Mouse (Mus musculus): ENCODE data around the gene Rad51ap2. TPM values are rescaled to one million over a fixed set of nuclear protein-coding genes. Genes with fewer than 3 reads are reported as not detected.

Rad51ap2 gene
- 0.16 and 0.42 TPM in 2 replicates for polyA plus RNA-seq (2014; fragmentation: Nextera tagmentation; extraction: Ambion mirVana)

DNA sequence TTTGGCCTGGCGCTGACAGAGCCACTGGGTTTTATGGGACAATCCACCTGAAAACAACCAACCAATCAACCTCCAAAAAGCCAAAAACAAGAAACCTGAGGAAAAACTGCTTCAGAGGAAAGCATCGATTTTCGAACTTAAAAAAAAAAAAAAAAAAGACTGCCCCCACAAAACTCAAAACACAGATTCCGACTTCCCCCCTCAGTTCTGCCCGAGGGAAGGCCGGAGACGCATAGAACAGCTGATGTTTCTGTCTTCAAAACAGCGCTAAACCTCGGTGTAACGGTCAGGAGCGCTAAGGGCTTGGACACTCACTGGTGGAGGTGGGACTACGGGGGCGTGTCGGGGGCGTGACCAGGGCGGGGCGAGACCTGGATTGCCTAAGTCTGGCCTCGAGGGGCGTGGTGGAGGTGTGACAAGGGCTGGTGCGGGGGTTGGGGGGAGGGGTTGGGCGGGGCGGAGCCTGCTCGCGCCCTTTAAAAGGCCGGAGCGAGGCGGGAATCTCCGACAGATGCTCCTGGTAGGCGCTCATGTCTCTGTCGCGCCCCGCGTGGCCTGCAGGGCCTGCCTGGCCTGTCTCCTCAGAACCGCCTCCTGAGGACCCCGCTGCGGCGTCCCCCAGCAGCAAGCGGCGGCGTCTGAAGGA is at the start of gene Rad51ap2:
TSS of gene Rad51ap2 (plus strand) at position 531 of the 646 bp plus-strand sequence.
- H3K9ac ChIP-seq (ENCODE audit: low read length) = peak within 1 kb of the TSS; percentile 65
- H3K4me1 ChIP-seq (ENCODE audit: control insufficient read depth in 2 of 2, insufficient read depth in 2 of 2, low read length in 2 of 2) = peaks cover 0 to 3% of the 10 kb centered on the region in 2 experiments; a peak in 1 of 4 replicates
- 1% methylated on average over 36 of the region's 40 CpGs for WGBS
- H3K4me2 ChIP-seq (ENCODE audit: low read length) = peak within 1 kb of the TSS; percentile 97
- H3K4me3 ChIP-seq (ENCODE audit: control insufficient read depth in 1 of 2, insufficient read depth in 1 of 2, low read depth in 1 of 2, low read length in 2 of 2) = peak within 1 kb of the TSS; percentile 50 to 51
- no peak within 1 kb of the TSS for H3K27ac ChIP-seq (replicated peaks in 1 of 2; ENCODE audit: control insufficient read depth in 1 of 2, insufficient read depth in 1 of 2, low read depth in 2 of 2, low read length in 2 of 2)
- peak; percentile 100 for ATAC-seq (ENCODE audit: insufficient number of reproducible peaks, insufficient read depth, low FRiP score, low read depth)
- no peaks in the 10 kb centered on the region for H3K9me3 ChIP-seq (ENCODE audit: control insufficient read depth, low read length)
- no peaks in the 10 kb centered on the region for H3K36me3 ChIP-seq (ENCODE audit: control insufficient read depth, insufficient read depth, low read length)
- no peaks in the 10 kb centered on the region for H3K27me3 ChIP-seq (ENCODE audit: control insufficient read depth, insufficient read depth, low read length)

DNA sequence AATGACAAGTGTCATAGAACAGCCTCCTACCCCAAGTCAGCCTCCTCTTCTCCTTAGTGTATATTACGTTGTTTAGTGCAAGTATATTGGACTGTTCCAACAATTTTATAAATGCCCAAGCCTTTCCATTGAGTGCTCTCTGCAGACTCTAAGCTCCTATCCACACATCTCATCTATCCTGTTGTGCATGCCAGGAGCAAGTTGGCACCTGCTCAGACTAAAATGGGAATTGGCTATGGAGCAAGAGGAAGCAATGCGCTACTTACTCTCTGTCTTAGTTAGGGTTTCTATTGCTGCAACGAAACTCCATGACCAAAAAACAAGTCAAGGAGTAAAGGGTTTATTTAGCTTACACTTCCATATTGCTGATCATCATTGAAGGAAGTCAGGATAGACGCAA is 48.2 kb upstream of the Rad51ap2 start:
- H3K9ac ChIP-seq (ENCODE audit: low read length) = no peak overlapping the region
- no peak overlapping the region for H3K4me3 ChIP-seq (ENCODE audit: control insufficient read depth in 1 of 2, insufficient read depth in 1 of 2, low read depth in 1 of 2, low read length in 2 of 2)
- H3K9me3 ChIP-seq (ENCODE audit: control insufficient read depth, low read length) = no peaks in the 10 kb centered on the region
- no peak for ATAC-seq (ENCODE audit: insufficient number of reproducible peaks, insufficient read depth, low FRiP score, low read depth)
- no peaks in the 10 kb centered on the region for H3K4me1 ChIP-seq (ENCODE audit: control insufficient read depth in 2 of 2, insufficient read depth in 2 of 2, low read length in 2 of 2)
- H3K27me3 ChIP-seq (ENCODE audit: control insufficient read depth, insufficient read depth, low read length) = no peaks in the 10 kb centered on the region
- no peak overlapping the region for H3K27ac ChIP-seq (replicated peaks in 1 of 2; ENCODE audit: control insufficient read depth in 1 of 2, insufficient read depth in 1 of 2, low read depth in 2 of 2, low read length in 2 of 2)
- H3K36me3 ChIP-seq (ENCODE audit: control insufficient read depth, insufficient read depth, low read length) = no peaks in the 10 kb centered on the region
- 85% methylated on average over 4 of the region's 4 CpGs for WGBS
- H3K4me2 ChIP-seq (ENCODE audit: low read length) = no peak overlapping the region

DNA sequence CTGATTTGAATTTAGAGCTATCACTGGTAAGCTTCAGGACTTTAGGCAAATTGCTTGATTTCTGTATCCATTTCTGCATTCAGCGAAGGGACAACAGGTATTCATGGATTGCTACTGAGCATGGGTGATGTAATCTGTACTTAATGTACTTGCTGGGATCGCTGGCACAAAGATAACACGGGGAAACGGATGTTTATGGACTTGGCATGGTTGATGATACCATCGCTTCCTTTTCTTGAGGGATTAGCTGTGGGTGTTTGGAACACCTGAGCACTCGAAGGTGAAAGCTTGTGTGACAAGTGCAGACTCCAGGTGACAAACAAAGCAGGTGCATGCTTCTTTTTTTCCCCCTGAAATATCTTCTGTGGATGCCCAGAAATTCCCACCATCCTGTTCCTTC is 37.8 kb upstream of the Rad51ap2 start:
- H3K4me3 ChIP-seq (ENCODE audit: control insufficient read depth in 1 of 2, insufficient read depth in 1 of 2, low read depth in 1 of 2, low read length in 2 of 2) = no peak overlapping the region
- H3K27ac ChIP-seq (replicated peaks in 1 of 2; ENCODE audit: control insufficient read depth in 1 of 2, insufficient read depth in 1 of 2, low read depth in 2 of 2, low read length in 2 of 2) = no peak overlapping the region
- no peaks in the 10 kb centered on the region for H3K36me3 ChIP-seq (ENCODE audit: control insufficient read depth, insufficient read depth, low read length)
- no peak for ATAC-seq (ENCODE audit: insufficient number of reproducible peaks, insufficient read depth, low FRiP score, low read depth)
- no peaks in the 10 kb centered on the region for H3K27me3 ChIP-seq (ENCODE audit: control insufficient read depth, insufficient read depth, low read length)
- 73% methylated on average over 6 of the region's 6 CpGs for WGBS
- no peak overlapping the region for H3K9ac ChIP-seq (ENCODE audit: low read length)
- no peak overlapping the region for H3K4me2 ChIP-seq (ENCODE audit: low read length)
- no peaks in the 10 kb centered on the region for H3K9me3 ChIP-seq (ENCODE audit: control insufficient read depth, low read length)
- H3K4me1 ChIP-seq (ENCODE audit: control insufficient read depth in 2 of 2, insufficient read depth in 2 of 2, low read length in 2 of 2) = no peaks in the 10 kb centered on the region

DNA sequence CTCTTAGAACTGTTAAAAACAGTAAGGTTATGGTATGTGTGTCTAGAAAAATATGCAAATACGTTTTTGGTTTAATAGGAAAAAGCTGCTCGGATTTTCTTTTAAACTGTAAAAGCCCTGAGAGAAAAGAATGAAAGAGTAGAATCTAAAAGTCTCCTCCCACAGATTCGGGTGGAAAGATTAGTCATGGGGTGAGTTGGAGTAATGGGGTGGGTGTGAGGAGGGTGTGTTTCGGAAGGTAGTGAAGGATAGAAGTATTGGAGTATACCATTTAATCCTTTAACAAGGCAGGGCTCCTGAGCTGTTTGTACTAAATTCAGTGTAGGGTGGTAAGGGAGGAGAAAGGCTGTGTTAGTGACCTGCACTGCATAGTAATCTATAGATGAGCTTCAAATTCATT is 28.5 kb upstream of the Rad51ap2 start:
- WGBS = 66% methylated on average over 4 of the region's 4 CpGs
- H3K9me3 ChIP-seq (ENCODE audit: control insufficient read depth, low read length) = no peaks in the 10 kb centered on the region
- H3K27me3 ChIP-seq (ENCODE audit: control insufficient read depth, insufficient read depth, low read length) = no peaks in the 10 kb centered on the region
- no peak for ATAC-seq (ENCODE audit: insufficient number of reproducible peaks, insufficient read depth, low FRiP score, low read depth)
- H3K27ac ChIP-seq (replicated peaks in 1 of 2; ENCODE audit: control insufficient read depth in 1 of 2, insufficient read depth in 1 of 2, low read depth in 2 of 2, low read length in 2 of 2) = no peak overlapping the region
- no peaks in the 10 kb centered on the region for H3K4me1 ChIP-seq (ENCODE audit: control insufficient read depth in 2 of 2, insufficient read depth in 2 of 2, low read length in 2 of 2)
- no peak overlapping the region for H3K4me3 ChIP-seq (ENCODE audit: control insufficient read depth in 1 of 2, insufficient read depth in 1 of 2, low read depth in 1 of 2, low read length in 2 of 2)
- no peak overlapping the region for H3K4me2 ChIP-seq (ENCODE audit: low read length)
- no peaks in the 10 kb centered on the region for H3K36me3 ChIP-seq (ENCODE audit: control insufficient read depth, insufficient read depth, low read length)
- no peak overlapping the region for H3K9ac ChIP-seq (ENCODE audit: low read length)

DNA sequence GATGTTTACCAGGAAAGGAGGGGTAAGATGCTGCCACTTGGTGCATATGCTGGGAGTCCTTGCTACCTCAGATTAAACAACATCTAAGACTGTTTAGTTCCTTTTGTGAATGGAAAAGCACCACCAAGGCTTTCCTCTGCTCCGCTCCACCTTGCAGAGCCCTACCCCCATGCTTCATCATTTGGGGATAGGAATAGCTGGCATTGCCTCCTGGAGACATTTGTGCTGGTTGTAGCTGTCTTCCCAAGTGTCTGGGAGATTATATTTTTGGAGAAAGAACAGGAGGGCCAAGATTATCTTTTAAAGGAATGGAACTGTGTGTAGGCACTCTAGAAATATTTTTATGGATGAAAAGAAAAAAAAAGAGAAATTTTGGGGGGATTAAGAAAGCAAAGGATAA is 22.8 kb upstream of the Rad51ap2 start:
- Histone ChIP-seq H3K4me3 (ENCODE audit: control insufficient read depth in 1 of 2, insufficient read depth in 1 of 2, low read depth in 1 of 2, low read length in 2 of 2) (no peak overlapping the region), H3K36me3 (ENCODE audit: control insufficient read depth, insufficient read depth, low read length) (no peaks in the 10 kb centered on the region), H3K27ac (replicated peaks in 1 of 2; ENCODE audit: control insufficient read depth in 1 of 2, insufficient read depth in 1 of 2, low read depth in 2 of 2, low read length in 2 of 2) (no peak overlapping the region), H3K4me1 (ENCODE audit: control insufficient read depth in 2 of 2, insufficient read depth in 2 of 2, low read length in 2 of 2) (peaks cover 4 to 12% of the 10 kb centered on the region in 2 experiments; a peak in 2 of 4 replicates), H3K9me3 (ENCODE audit: control insufficient read depth, low read length) (no peaks in the 10 kb centered on the region), H3K9ac (ENCODE audit: low read length) (no peak overlapping the region), H3K4me2 (ENCODE audit: low read length) (no peak overlapping the region), H3K27me3 (ENCODE audit: control insufficient read depth, insufficient read depth, low read length) (peaks cover 26% of the 10 kb centered on the region)
- no peak for ATAC-seq (ENCODE audit: insufficient number of reproducible peaks, insufficient read depth, low FRiP score, low read depth)
- 84% methylated on average over 1 of the region's 1 CpGs for WGBS

DNA sequence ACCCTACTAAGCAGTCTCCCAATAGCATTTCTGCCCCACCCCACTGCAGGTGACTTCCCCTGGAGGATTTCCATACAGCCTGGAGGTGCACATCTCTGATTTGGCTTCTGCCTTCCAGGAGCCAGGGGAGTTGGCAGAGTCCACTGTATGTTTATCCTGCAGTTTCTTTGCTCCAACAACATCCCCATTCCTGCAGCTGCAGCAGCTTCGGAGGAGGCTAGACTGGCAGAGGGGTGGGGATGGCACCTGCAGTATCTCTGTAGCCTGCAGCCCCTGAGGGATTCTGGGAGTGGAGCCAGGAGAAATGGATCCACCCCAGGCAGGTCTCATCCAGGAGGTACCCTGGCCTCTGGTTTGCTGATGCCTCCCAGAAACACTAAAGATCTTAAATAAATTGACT is 22.2 kb upstream of the Rad51ap2 start:
- Histone ChIP-seq H3K36me3 (ENCODE audit: control insufficient read depth, insufficient read depth, low read length) (no peaks in the 10 kb centered on the region), H3K27ac (replicated peaks in 1 of 2; ENCODE audit: control insufficient read depth in 1 of 2, insufficient read depth in 1 of 2, low read depth in 2 of 2, low read length in 2 of 2) (no peak overlapping the region), H3K27me3 (ENCODE audit: control insufficient read depth, insufficient read depth, low read length) (peaks cover 28% of the 10 kb centered on the region), H3K4me1 (ENCODE audit: control insufficient read depth in 2 of 2, insufficient read depth in 2 of 2, low read length in 2 of 2) (peaks cover 4 to 12% of the 10 kb centered on the region in 2 experiments; a peak in 2 of 4 replicates), H3K9ac (ENCODE audit: low read length) (no peak overlapping the region), H3K4me2 (ENCODE audit: low read length) (no peak overlapping the region), H3K4me3 (ENCODE audit: control insufficient read depth in 1 of 2, insufficient read depth in 1 of 2, low read depth in 1 of 2, low read length in 2 of 2) (no peak overlapping the region), H3K9me3 (ENCODE audit: control insufficient read depth, low read length) (no peaks in the 10 kb centered on the region)
- 45% methylated on average over 1 of the region's 1 CpGs for WGBS
- ATAC-seq (ENCODE audit: insufficient number of reproducible peaks, insufficient read depth, low FRiP score, low read depth) = no peak

DNA sequence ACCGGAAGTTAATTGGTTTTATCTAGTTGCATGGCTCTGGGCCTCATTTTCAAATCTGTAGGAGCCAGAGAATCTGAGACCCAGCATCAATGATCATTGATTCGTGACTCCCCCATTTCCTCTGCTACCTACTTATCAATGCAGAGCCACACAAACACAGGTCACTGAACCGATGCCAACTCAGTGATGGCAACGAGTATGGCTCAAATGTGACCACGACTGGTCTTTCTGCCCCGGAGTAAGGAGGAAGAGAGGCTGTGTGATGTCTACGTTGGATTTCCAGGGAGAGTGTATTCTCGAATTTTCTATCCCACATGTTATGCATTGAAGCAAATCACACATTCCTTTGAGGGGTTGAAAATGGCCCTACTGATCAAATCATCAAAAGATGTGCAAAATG is 21.4 kb upstream of the Rad51ap2 start:
- peaks cover 30% of the 10 kb centered on the region for H3K27me3 ChIP-seq (ENCODE audit: control insufficient read depth, insufficient read depth, low read length)
- no peak overlapping the region for H3K4me3 ChIP-seq (ENCODE audit: control insufficient read depth in 1 of 2, insufficient read depth in 1 of 2, low read depth in 1 of 2, low read length in 2 of 2)
- H3K36me3 ChIP-seq (ENCODE audit: control insufficient read depth, insufficient read depth, low read length) = no peaks in the 10 kb centered on the region
- 71% methylated on average over 8 of the region's 8 CpGs for WGBS
- H3K4me2 ChIP-seq (ENCODE audit: low read length) = no peak overlapping the region
- no peak overlapping the region for H3K27ac ChIP-seq (replicated peaks in 1 of 2; ENCODE audit: control insufficient read depth in 1 of 2, insufficient read depth in 1 of 2, low read depth in 2 of 2, low read length in 2 of 2)
- no peaks in the 10 kb centered on the region for H3K9me3 ChIP-seq (ENCODE audit: control insufficient read depth, low read length)
- H3K9ac ChIP-seq (ENCODE audit: low read length) = no peak overlapping the region
- peaks cover 4 to 12% of the 10 kb centered on the region in 2 experiments; a peak in 2 of 4 replicates for H3K4me1 ChIP-seq (ENCODE audit: control insufficient read depth in 2 of 2, insufficient read depth in 2 of 2, low read length in 2 of 2)
- no peak for ATAC-seq (ENCODE audit: insufficient number of reproducible peaks, insufficient read depth, low FRiP score, low read depth)
